In the genomic region with DNA sequence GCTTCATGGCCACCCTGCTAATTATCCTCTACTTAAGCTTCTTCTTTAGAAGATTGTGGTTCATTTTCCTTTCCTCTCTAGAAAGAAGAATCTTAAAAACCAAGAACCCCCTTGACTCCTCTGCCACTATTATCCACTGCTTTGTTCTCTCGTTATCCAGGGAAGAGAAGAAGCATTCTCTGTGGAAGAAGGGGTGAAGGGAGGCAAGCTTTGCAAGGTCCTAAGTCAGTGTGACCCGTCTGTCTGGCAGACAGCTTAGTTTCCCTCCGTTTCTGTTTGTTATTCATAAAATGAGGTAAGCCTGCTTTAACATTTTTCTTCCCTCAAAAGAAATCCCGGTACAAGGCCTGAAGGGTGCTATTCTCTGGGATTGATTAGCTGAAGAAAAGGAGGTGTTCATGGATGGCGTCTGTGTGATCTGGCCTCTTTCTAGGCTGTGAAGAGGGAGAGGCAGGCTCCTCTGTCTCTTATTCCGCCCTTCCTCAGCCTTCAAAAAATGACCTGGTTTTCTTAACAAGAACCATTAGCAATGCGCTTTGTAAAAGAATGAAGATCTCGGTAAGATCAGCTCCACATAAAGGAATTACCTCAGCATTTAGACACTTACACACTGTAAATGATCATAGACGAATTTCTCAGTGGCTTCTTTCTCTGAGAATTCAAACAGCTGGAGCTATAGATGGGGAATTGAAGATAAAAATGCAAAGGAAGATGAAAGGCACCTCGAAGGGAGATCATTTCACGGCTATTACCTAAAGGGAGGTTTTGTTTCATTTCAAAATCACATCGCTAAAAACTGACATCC, we compare ENCODE assay signal across 18 mouse cellular contexts. TPM values are rescaled to one million over a fixed set of nuclear protein-coding genes. Genes with fewer than 3 reads are reported as not detected.
"Had no signal": no experiment of that assay in that cellular context is flagged by ENCODE, and none has a peak within 500 bp of the region (broad histone marks: within the 10 kb centered on the region; RNA-seq: fewer than 3 reads in every experiment).

No protein-coding gene starts in this region.

- H3K27me3 ChIP-seq: kidney, embryonic 15.5 days; liver, embryonic 15.5 days; neural tube, embryonic 13.5 days had no signal

- ATAC-seq: lung, postnatal 0 days had no signal

- H3K4me1 ChIP-seq: kidney, embryonic 15.5 days; liver, embryonic 15.5 days; neural tube, embryonic 13.5 days had no signal

- H3K36me3 ChIP-seq: kidney, embryonic 15.5 days; limb, embryonic 10.5 days; liver, embryonic 15.5 days; neural tube, embryonic 13.5 days had no signal

- H3K4me2 ChIP-seq: kidney, embryonic 15.5 days; liver, embryonic 11.5 days; liver, embryonic 15.5 days; neural tube, embryonic 13.5 days had no signal

- DNase-seq: kidney, postnatal 14 days; lung, adult 2 months; lung, postnatal 36 days; retina, postnatal 1 day; right cerebral cortex, postnatal 4 days; spleen, adult 18-20 months; thymus, adult 18-20 months; thymus, postnatal 14 days had no signal

- H3K9ac ChIP-seq: kidney, embryonic 15.5 days; liver, embryonic 15.5 days; neural tube, embryonic 13.5 days had no signal

- H3K9me3 ChIP-seq: kidney, embryonic 15.5 days; limb, embryonic 10.5 days; liver, embryonic 15.5 days; neural tube, embryonic 13.5 days had no signal

- H3K27ac ChIP-seq: kidney, embryonic 15.5 days; left cerebral cortex, adult 2 months; limb, embryonic 10.5 days; liver, embryonic 15.5 days; neural tube, embryonic 13.5 days had no signal

- H3K4me3 ChIP-seq: kidney, embryonic 15.5 days; left cerebral cortex, adult 2 months; limb, embryonic 10.5 days; liver, embryonic 15.5 days; neural tube, embryonic 13.5 days had no signal

RNA-seq across cellular contexts. Expression of a gene that starts 12.8 kb away (rescaled TPM):
- total RNA-seq: megakaryocyte progenitor cell, adult 5-6 weeks had no signal
- polyA plus RNA-seq: kidney, embryonic 15.5 days; large intestine, adult 2 months; limb, embryonic 10.5 days; liver, embryonic 11.5 days; liver, embryonic 15.5 days; lung, adult 2 months; lung, postnatal 0 days; neural tube, embryonic 13.5 days; stomach, embryonic 14.5 days had no signal
